Mouse (Mus musculus) myocyte (in vitro differentiated cells): ENCODE measurements at regions not wholly inside any gene's neighbourhood (a gene's known extent, or its start where the extent isn't known, plus 50 kb on each side); places are given as distances from the start of the nearest gene placed in this dataset.

Experiments
- H3K27me3 ChIP-seq: one replicate; pipeline ENCODE4 v1.6.1; 2011; ENCODE audit not compliant: control insufficient read depth, insufficient read depth, insufficient read length
- H3K36me3 ChIP-seq: one replicate; pipeline ENCODE4 v1.6.1; 2011; ENCODE audit not compliant: control insufficient read depth, insufficient read depth
- H3K4me2 ChIP-seq: one replicate; pipeline ENCODE4 v1.6.1; 2011; ENCODE audit warnings: low read depth, control low read depth
- H3K4me3 ChIP-seq: one replicate; pipeline ENCODE4 v1.5.1; 2011; ENCODE audit warnings: mild to moderate bottlenecking, control low read depth, moderate library complexity
- H3K79me2 ChIP-seq: one replicate; pipeline ENCODE4 v1.6.1; 2011; ENCODE audit not compliant: control insufficient read depth, insufficient read depth
- H3ac ChIP-seq: one replicate; pipeline ENCODE4 v1.6.1; 2011; ENCODE audit not compliant: control insufficient read depth, insufficient read length
- CEBPB ChIP-seq: IDR thresholded peaks from 2 replicates; pipeline ENCODE4 v1.6.1; 2011; ENCODE audit warnings: mild to moderate bottlenecking, moderate library complexity; ENCODE audit not compliant: poor library complexity, insufficient read depth, severe bottlenecking
- E2F4 ChIP-seq: IDR thresholded peaks from one replicate; pipeline ENCODE4 v1.6.1; 2011; ENCODE audit warnings: mild to moderate bottlenecking, control low read depth, moderate library complexity; ENCODE audit not compliant: insufficient read depth
- MAX ChIP-seq: IDR thresholded peaks from one replicate; pipeline ENCODE4 v1.6.1; 2011; ENCODE audit warnings: low read depth, mild to moderate bottlenecking, control low read depth
- MYOD1 ChIP-seq, 3 experiments: IDR thresholded peaks; one replicate each; pipeline ENCODE4 v1.6.1; 2011; ENCODE audit warnings: control low read depth in 2 of 3, low read depth in 2 of 3, mild to moderate bottlenecking in 2 of 3, moderate library complexity in 1 of 3; ENCODE audit not compliant: insufficient read length in 2 of 3, control insufficient read depth in 1 of 3
- MYOG ChIP-seq, 3 experiments: IDR thresholded peaks; one replicate each; pipeline ENCODE4 v1.6.1; 2011; ENCODE audit warnings: control low read depth in 2 of 3, low read depth in 2 of 3, mild to moderate bottlenecking in 2 of 3; ENCODE audit not compliant: insufficient read length in 2 of 3, control insufficient read depth in 1 of 3, insufficient read depth in 1 of 3
- POLR2A ChIP-seq: IDR thresholded peaks from one replicate; pipeline ENCODE4 v1.6.1; 2011; ENCODE audit warnings: low read depth, mild to moderate bottlenecking, control low read depth, moderate library complexity; ENCODE audit not compliant: insufficient read length
- POLR2AphosphoS2 ChIP-seq: IDR thresholded peaks from one replicate; pipeline ENCODE4 v1.6.1; 2011; ENCODE audit warnings: low read depth, control low read depth; ENCODE audit not compliant: insufficient read length
- REST ChIP-seq: IDR thresholded peaks from one replicate; pipeline ENCODE4 v1.6.1; 2011; ENCODE audit warnings: mild to moderate bottlenecking, control low read depth, moderate library complexity; ENCODE audit not compliant: insufficient read depth, insufficient read length
- SRF ChIP-seq: IDR thresholded peaks from one replicate; pipeline ENCODE4 v1.6.1; 2011; ENCODE audit warnings: low read depth; ENCODE audit not compliant: control insufficient read depth, insufficient read length
- TCF12 ChIP-seq: IDR thresholded peaks from one replicate; pipeline ENCODE4 v1.6.1; 2011; ENCODE audit warnings: mild to moderate bottlenecking, control low read depth; ENCODE audit not compliant: poor library complexity, insufficient read depth, severe bottlenecking
- TCF3 ChIP-seq: IDR thresholded peaks from one replicate; pipeline ENCODE4 v1.6.1; 2011; ENCODE audit warnings: low read depth, control low read depth; ENCODE audit not compliant: insufficient read length
- USF1 ChIP-seq: IDR thresholded peaks from one replicate; pipeline ENCODE4 v1.6.1; 2011; ENCODE audit warnings: low read depth, mild to moderate bottlenecking, control low read depth, moderate library complexity

- no peak overlapping the region for H3ac ChIP-seq
These were observed 90.9 kb upstream of the Ndst3 start for GRCm38 (mm10) chr3:123781581-123781980.

GRCm38 (mm10) chr3:123784127-123784526 is 93.5 kb upstream of the Ndst3 start:
- Histone ChIP-seq H3K36me3 (no peaks in the 10 kb centered on the region), H3ac (no peak overlapping the region), H3K27me3 (no peaks in the 10 kb centered on the region), H3K79me2 (no peaks in the 10 kb centered on the region), H3K4me3 (no peak overlapping the region), H3K4me2 (no peak overlapping the region)
- TF ChIP-seq POLR2AphosphoS2: no peak
- TF ChIP-seq USF1: no peak
- TF ChIP-seq TCF12: no peak
- no peak for TF ChIP-seq MYOG (IDR thresholded peaks at IDR 0.05; ENCODE audit: control insufficient read depth in 1 of 3, insufficient read depth in 1 of 3, insufficient read length in 2 of 3, low read depth in 2 of 3)
- no peak for TF ChIP-seq SRF
- no peak for TF ChIP-seq POLR2A
- TF ChIP-seq CEBPB: no peak
- no peak for TF ChIP-seq TCF3
- no peak for TF ChIP-seq MAX
- TF ChIP-seq MYOD1 (IDR thresholded peaks at IDR 0.05; ENCODE audit: control insufficient read depth in 1 of 3, insufficient read length in 2 of 3, low read depth in 2 of 3): no peak
- no peak for TF ChIP-seq REST
- TF ChIP-seq E2F4: no peak

More at GRCm38 (mm10) chr3:123781581-123781980, 90.9 kb upstream of the Ndst3 start:
- Histone ChIP-seq H3K4me3 (no peak overlapping the region), H3K79me2 (no peaks in the 10 kb centered on the region), H3K27me3 (no peaks in the 10 kb centered on the region), H3K4me2 (no peak overlapping the region), H3K36me3 (no peaks in the 10 kb centered on the region)
- TF ChIP-seq CEBPB (no peak), REST (no peak), TCF3 (no peak), POLR2A (no peak), SRF (no peak), E2F4 (no peak), POLR2AphosphoS2 (no peak), TCF12 (no peak), MYOG (IDR thresholded peaks at IDR 0.05; ENCODE audit: control insufficient read depth in 1 of 3, insufficient read depth in 1 of 3, insufficient read length in 2 of 3, low read depth in 2 of 3) (no peak), USF1 (no peak), MAX (no peak), MYOD1 (IDR thresholded peaks at IDR 0.05; ENCODE audit: control insufficient read depth in 1 of 3, insufficient read length in 2 of 3, low read depth in 2 of 3) (no peak)

GRCm38 (mm10) chr3:123794011-123794410 is 103.4 kb upstream of the Ndst3 start:
- H3K4me3 ChIP-seq: no peak overlapping the region
- H3ac ChIP-seq: no peak overlapping the region
- TF ChIP-seq POLR2A (no peak), TCF12 (no peak), CEBPB (no peak)
- H3K4me2 ChIP-seq: no peak overlapping the region
- no peaks in the 10 kb centered on the region for H3K36me3 ChIP-seq
- H3K27me3 ChIP-seq: no peaks in the 10 kb centered on the region
- H3K79me2 ChIP-seq: no peaks in the 10 kb centered on the region

DNA sequence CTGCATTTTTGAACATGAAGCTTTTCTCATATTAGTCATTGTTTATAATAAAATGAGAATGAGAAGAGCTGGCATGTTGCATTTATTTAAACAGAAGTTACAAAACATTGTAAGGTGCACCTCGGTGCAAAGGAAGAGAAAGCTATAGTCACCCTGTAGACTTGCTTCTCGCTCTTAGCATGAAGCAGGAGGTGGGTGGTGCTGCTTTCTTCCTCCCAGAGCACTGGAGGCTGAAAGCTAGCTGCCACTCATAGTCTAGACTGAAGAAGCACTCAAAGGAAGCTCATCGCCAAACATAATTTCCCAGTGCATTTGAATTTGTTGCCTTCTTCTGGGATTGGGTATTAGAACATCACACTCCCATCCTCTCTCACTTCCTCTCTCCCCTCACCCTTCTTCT is 114.7 kb upstream of the Ndst3 start:
- H3K4me2 ChIP-seq: no peak overlapping the region
- H3ac ChIP-seq: no peak overlapping the region
- H3K36me3 ChIP-seq: no peaks in the 10 kb centered on the region
- TF ChIP-seq MYOD1 (IDR thresholded peaks at IDR 0.05; ENCODE audit: control insufficient read depth in 1 of 3, insufficient read length in 2 of 3, low read depth in 2 of 3): no peak
- no peaks in the 10 kb centered on the region for H3K79me2 ChIP-seq
- H3K27me3 ChIP-seq: no peaks in the 10 kb centered on the region
- H3K4me3 ChIP-seq: no peak overlapping the region

GRCm38 (mm10) chr3:123806050-123806449 is 115.4 kb upstream of the Ndst3 start:
- H3K4me2 ChIP-seq: no peak overlapping the region
- TF ChIP-seq USF1: no peak

DNA sequence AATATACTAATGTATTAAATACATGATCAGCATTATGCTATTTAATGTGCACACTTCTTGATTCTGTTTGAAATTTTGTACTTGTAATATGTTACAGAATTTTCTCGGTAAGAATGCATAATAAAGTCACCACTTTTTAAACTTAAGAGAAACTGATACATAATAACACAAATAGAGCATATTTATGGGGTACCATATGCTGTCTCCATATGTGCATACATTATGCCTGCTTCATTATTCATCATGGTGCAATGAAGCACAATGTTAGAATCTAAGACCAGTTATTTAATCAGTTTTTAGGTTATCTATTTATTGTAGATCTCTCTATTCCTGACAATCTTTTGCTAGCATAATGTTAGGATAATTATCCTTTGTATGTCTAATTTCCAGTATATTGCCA is 115.9 kb upstream of the Ndst3 start:
- TF ChIP-seq TCF12 (no peak), TCF3 (no peak), REST (no peak), USF1 (no peak), MYOD1 (IDR thresholded peaks at IDR 0.05; ENCODE audit: control insufficient read depth in 1 of 3, insufficient read length in 2 of 3, low read depth in 2 of 3) (no peak), MYOG (IDR thresholded peaks at IDR 0.05; ENCODE audit: control insufficient read depth in 1 of 3, insufficient read depth in 1 of 3, insufficient read length in 2 of 3, low read depth in 2 of 3) (no peak), E2F4 (no peak), POLR2A (no peak), POLR2AphosphoS2 (no peak), CEBPB (no peak), MAX (no peak), SRF (no peak)
- H3K4me2 ChIP-seq: no peak overlapping the region
- no peaks in the 10 kb centered on the region for H3K27me3 ChIP-seq

More at GRCm38 (mm10) chr3:123806050-123806449, 115.4 kb upstream of the Ndst3 start:
- H3K4me3 ChIP-seq: no peak overlapping the region
- no peaks in the 10 kb centered on the region for H3K36me3 ChIP-seq
- H3ac ChIP-seq: no peak overlapping the region
- H3K27me3 ChIP-seq: no peaks in the 10 kb centered on the region
- no peaks in the 10 kb centered on the region for H3K79me2 ChIP-seq

More for the DNA sequence above, 115.9 kb upstream of the Ndst3 start:
- no peak overlapping the region for H3ac ChIP-seq
- H3K79me2 ChIP-seq: no peaks in the 10 kb centered on the region
- no peak overlapping the region for H3K4me3 ChIP-seq
- H3K36me3 ChIP-seq: no peaks in the 10 kb centered on the region
